Mouse (Mus musculus): ENCODE results near the gene Arf3. TPM values are rescaled to one million over a fixed set of nuclear protein-coding genes. Genes with fewer than 3 reads are reported as not detected.

Arf3 gene
- polyA plus RNA-seq, 2 experiments: 6.6 to 16.4 TPM

DNA sequence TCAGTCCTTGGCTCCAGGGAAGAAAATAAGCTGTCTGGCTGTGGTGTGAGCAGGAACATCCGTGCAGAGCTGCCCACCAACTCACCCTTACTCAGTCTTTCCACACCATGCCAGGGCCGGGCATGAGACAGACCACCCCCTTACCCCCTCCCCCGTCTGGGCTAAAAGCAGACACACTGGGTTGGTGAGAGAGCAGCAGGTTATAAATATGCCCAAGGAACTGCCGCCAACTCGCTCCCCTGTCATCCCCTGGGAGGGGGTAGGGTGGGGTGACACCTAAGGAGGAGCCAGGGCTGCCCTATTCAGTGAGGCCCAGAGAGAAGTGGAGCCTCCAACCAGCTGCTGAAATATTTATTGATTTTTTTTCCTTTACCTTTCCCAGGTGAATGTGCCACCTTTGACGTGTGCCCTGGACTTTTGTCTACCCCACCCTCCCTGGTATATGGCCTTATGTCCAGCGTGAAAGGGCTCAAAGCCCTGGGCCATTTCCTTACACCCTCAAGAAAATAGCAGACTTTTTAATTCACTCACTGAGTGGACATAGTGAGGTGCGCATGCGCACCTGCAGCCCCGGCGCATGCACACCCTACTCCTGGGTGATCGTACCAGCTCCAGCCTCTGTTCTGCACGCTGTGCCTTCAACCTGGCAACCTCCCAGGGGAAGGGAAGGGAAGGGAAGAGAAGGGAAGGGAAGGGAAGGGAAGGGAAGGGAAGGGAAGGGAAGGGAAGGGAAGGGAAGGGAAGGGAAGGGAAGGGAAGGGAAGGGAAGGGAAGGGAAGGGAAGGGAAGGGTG lies 34.0 kb upstream of the Arf3 start:
- Histone ChIP-seq H3K9me3 (ENCODE audit: control insufficient read depth, low read length) (no peaks in the 10 kb centered on the region), H3K9ac (replicated peaks) (no peak overlapping the region), H3K27ac (no peak overlapping the region), H3K27me3 (ENCODE audit: control insufficient read depth, insufficient read depth, low read length) (peaks cover 98% of the 10 kb centered on the region), H3K36me3 (replicated peaks; ENCODE audit: control insufficient read depth, insufficient read depth, low read depth) (no peaks in the 10 kb centered on the region), H3K4me3 (ENCODE audit: insufficient read depth in 1 of 2, low read depth in 2 of 2, low read length in 2 of 2) (no peak overlapping the region), H3K4me2 (ENCODE audit: low read depth) (no peak overlapping the region), H3K4me1 (replicated peaks; ENCODE audit: control insufficient read depth in 2 of 2, insufficient read depth in 2 of 2, low read length in 1 of 2) (no peaks in the 10 kb centered on the region)
- no peak for DNase-seq (ENCODE audit: low read depth in 3 of 3, low spot score in 3 of 3)
- WGBS (ENCODE audit: insufficient replicate concordance): 10% methylated on average over 13 of the region's 13 CpGs
- no peak for TF ChIP-seq CTCF (IDR thresholded peaks at IDR 0.05; ENCODE audit: low read depth)
- TF ChIP-seq EP300 (IDR thresholded peaks at IDR 0.05; ENCODE audit: low read depth): no peak
- no peak for ATAC-seq (ENCODE audit: insufficient read depth)

DNA sequence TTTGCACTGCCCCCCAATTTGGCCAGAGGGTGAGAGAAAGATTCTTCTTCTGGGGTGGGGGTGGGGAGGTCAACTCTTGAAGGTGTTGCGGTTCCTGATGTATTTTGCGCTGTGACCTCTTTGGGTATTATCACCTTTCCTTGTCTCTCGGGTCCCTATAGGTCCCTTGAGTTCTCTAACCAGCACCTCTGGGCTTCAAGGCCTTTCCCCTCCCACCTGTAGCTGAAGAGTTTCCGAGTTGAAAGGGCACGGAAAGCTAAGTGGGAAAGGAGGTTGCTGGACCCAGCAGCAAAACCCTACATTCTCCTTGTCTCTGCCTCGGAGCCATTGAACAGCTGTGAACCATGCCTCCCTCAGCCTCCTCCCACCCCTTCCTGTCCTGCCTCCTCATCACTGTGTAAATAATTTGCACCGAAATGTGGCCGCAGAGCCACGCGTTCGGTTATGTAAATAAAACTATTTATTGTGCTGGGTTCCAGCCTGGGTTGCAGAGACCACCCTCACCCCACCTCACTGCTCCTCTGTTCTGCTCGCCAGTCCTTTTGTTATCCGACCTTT lies 30.2 kb upstream of the Arf3 start:
- no peaks in the 10 kb centered on the region for H3K36me3 ChIP-seq (replicated peaks; ENCODE audit: control insufficient read depth, insufficient read depth, low read depth)
- ATAC-seq (ENCODE audit: insufficient read depth) (no peak), DNase-seq (ENCODE audit: low read depth in 3 of 3, low spot score in 3 of 3) (no peak)
- H3K4me1 ChIP-seq (replicated peaks; ENCODE audit: control insufficient read depth in 2 of 2, insufficient read depth in 2 of 2, low read length in 1 of 2): no peaks in the 10 kb centered on the region
- no peak overlapping the region for H3K4me3 ChIP-seq (ENCODE audit: insufficient read depth in 1 of 2, low read depth in 2 of 2, low read length in 2 of 2)
- H3K27me3 ChIP-seq (ENCODE audit: control insufficient read depth, insufficient read depth, low read length): peaks cover 98% of the 10 kb centered on the region
- H3K4me2 ChIP-seq (ENCODE audit: low read depth): no peak overlapping the region
- no peaks in the 10 kb centered on the region for H3K9me3 ChIP-seq (ENCODE audit: control insufficient read depth, low read length)
- H3K9ac ChIP-seq (replicated peaks): no peak overlapping the region
- TF ChIP-seq CTCF (IDR thresholded peaks at IDR 0.05; ENCODE audit: low read depth): no peak
- no peak for TF ChIP-seq EP300 (IDR thresholded peaks at IDR 0.05; ENCODE audit: low read depth)
- H3K27ac ChIP-seq: no peak overlapping the region
- 1% methylated on average over 13 of the region's 13 CpGs for WGBS (ENCODE audit: insufficient replicate concordance)

DNA sequence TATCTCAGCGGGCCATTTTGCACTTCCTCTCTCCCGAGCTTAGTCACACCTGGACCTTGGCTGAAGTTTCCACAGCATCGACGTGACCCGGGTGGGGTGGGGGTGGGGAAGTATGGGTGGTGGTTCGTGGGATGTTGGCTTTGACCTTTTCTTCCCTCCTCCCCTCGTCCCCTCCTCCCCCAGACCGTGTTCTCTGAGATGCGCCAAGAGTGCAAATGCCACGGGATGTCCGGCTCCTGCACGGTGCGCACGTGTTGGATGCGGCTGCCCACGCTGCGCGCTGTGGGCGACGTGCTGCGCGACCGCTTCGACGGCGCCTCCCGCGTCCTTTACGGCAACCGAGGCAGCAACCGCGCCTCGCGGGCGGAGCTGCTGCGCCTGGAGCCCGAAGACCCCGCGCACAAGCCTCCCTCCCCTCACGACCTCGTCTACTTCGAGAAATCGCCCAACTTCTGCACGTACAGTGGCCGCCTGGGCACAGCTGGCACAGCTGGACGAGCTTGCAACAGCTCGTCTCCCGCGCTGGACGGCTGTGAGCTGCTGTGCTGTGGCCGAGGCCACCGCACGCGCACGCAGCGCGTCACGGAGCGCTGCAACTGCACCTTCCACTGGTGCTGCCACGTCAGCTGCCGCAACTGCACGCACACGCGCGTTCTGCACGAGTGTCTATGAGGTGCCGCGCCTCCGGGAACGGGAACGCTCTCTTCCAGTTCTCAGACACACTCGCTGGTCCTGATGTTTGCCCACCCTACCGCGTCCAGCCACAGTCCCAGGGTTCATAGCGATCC lies 29.4 kb upstream of the Arf3 start:
- H3K27me3 ChIP-seq (ENCODE audit: control insufficient read depth, insufficient read depth, low read length): peaks cover 98% of the 10 kb centered on the region
- no peak overlapping the region for H3K4me2 ChIP-seq (ENCODE audit: low read depth)
- no peak for ATAC-seq (ENCODE audit: insufficient read depth)
- no peak overlapping the region for H3K9ac ChIP-seq (replicated peaks)
- no peak for TF ChIP-seq CTCF (IDR thresholded peaks at IDR 0.05; ENCODE audit: low read depth)
- no peaks in the 10 kb centered on the region for H3K9me3 ChIP-seq (ENCODE audit: control insufficient read depth, low read length)
- no peak for DNase-seq (ENCODE audit: low read depth in 3 of 3, low spot score in 3 of 3)
- no peaks in the 10 kb centered on the region for H3K4me1 ChIP-seq (replicated peaks; ENCODE audit: control insufficient read depth in 2 of 2, insufficient read depth in 2 of 2, low read length in 1 of 2)
- no peaks in the 10 kb centered on the region for H3K36me3 ChIP-seq (replicated peaks; ENCODE audit: control insufficient read depth, insufficient read depth, low read depth)
- H3K27ac ChIP-seq: no peak overlapping the region
- H3K4me3 ChIP-seq (ENCODE audit: insufficient read depth in 1 of 2, low read depth in 2 of 2, low read length in 2 of 2): no peak overlapping the region
- WGBS (ENCODE audit: insufficient replicate concordance): 3% methylated on average over 75 of the region's 75 CpGs

DNA sequence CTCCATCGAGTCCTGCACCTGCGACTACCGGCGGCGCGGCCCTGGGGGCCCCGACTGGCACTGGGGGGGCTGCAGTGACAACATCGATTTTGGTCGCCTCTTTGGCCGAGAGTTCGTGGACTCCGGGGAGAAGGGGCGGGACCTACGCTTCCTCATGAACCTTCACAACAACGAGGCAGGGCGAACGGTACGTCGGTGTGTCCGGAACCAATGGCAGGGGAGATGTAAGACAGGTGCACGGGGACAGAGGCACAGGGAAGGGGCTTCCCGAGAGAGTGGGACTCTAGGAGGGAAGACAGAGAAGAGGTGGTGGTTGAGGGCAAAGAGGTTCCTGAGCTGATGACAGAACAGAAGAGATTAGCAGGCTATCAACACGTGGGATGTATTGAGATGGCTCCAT lies 28.8 kb upstream of the Arf3 start:
- Histone ChIP-seq H3K36me3 (replicated peaks; ENCODE audit: control insufficient read depth, insufficient read depth, low read depth) (no peaks in the 10 kb centered on the region), H3K4me2 (ENCODE audit: low read depth) (no peak overlapping the region), H3K4me1 (replicated peaks; ENCODE audit: control insufficient read depth in 2 of 2, insufficient read depth in 2 of 2, low read length in 1 of 2) (no peaks in the 10 kb centered on the region), H3K27ac (no peak overlapping the region), H3K4me3 (ENCODE audit: insufficient read depth in 1 of 2, low read depth in 2 of 2, low read length in 2 of 2) (no peak overlapping the region), H3K27me3 (ENCODE audit: control insufficient read depth, insufficient read depth, low read length) (peaks cover 96% of the 10 kb centered on the region), H3K9me3 (ENCODE audit: control insufficient read depth, low read length) (no peaks in the 10 kb centered on the region), H3K9ac (replicated peaks) (no peak overlapping the region)
- no peak for ATAC-seq (ENCODE audit: insufficient read depth)
- 2% methylated on average over 23 of the region's 23 CpGs for WGBS (ENCODE audit: insufficient replicate concordance)
- TF ChIP-seq CTCF (IDR thresholded peaks at IDR 0.05; ENCODE audit: low read depth): no peak
- no peak for TF ChIP-seq EP300 (IDR thresholded peaks at IDR 0.05; ENCODE audit: low read depth)
- DNase-seq (ENCODE audit: low read depth in 3 of 3, low spot score in 3 of 3): no peak

DNA sequence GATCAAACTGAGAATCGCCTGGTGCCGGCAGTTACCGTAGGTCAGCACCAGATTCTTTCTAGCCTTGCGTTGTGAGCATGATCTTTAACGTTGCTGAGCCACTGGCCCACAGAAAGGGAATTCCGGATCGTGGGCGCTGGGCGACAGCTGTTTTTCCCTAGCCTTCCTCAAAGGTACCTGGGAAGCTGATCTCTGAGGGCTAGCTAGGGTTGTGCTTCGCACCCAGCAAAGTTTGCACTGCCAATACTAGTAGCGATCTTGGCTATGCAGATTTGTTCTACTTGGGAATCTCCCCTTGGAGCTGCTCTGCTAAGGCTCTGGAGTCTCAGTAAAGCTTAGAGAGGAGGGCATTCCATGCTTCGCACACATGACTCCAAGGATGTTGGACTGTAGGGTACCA lies 28.2 kb upstream of the Arf3 start:
- Histone ChIP-seq H3K36me3 (replicated peaks; ENCODE audit: control insufficient read depth, insufficient read depth, low read depth) (no peaks in the 10 kb centered on the region), H3K4me3 (ENCODE audit: insufficient read depth in 1 of 2, low read depth in 2 of 2, low read length in 2 of 2) (no peak overlapping the region), H3K9me3 (ENCODE audit: control insufficient read depth, low read length) (no peaks in the 10 kb centered on the region), H3K4me2 (ENCODE audit: low read depth) (no peak overlapping the region), H3K27me3 (ENCODE audit: control insufficient read depth, insufficient read depth, low read length) (peaks cover 94% of the 10 kb centered on the region), H3K9ac (replicated peaks) (no peak overlapping the region), H3K4me1 (replicated peaks; ENCODE audit: control insufficient read depth in 2 of 2, insufficient read depth in 2 of 2, low read length in 1 of 2) (no peaks in the 10 kb centered on the region), H3K27ac (no peak overlapping the region)
- WGBS (ENCODE audit: insufficient replicate concordance): 6% methylated on average over 12 of the region's 12 CpGs
- no peak for DNase-seq (ENCODE audit: low read depth in 3 of 3, low spot score in 3 of 3)
- no peak for TF ChIP-seq CTCF (IDR thresholded peaks at IDR 0.05; ENCODE audit: low read depth)
- TF ChIP-seq EP300 (IDR thresholded peaks at IDR 0.05; ENCODE audit: low read depth): no peak
- no peak for ATAC-seq (ENCODE audit: insufficient read depth)
